Mouse (Mus musculus) liver, embryonic 15.5 days (tissue): ENCODE measurements at regions not wholly inside any gene's neighbourhood (a gene's known extent, or its start where the extent isn't known, plus 50 kb on each side); places are given as distances from the start of the nearest gene placed in this dataset.

Source experiments
- ATAC-seq: fragments of 200-750 bp; cut with Nextera tagmentation; 2 replicates; pipeline ENCODE4 v1.8.0; 2017; ENCODE audit warnings: moderate number of reproducible peaks, mild to moderate bottlenecking, moderate library complexity; ENCODE audit not compliant: insufficient read depth
- H3K27ac ChIP-seq: fragments of 300-500 bp; sonication (generic); replicated peaks from 2 replicates; pipeline ENCODE4 v1.5.1; 2015; ENCODE audit warnings: mild to moderate bottlenecking, inconsistent platforms
- H3K27me3 ChIP-seq: fragments of 300-500 bp; sonication (generic); 2 replicates; pipeline ENCODE4 v1.6.1; 2015; ENCODE audit warnings: mild to moderate bottlenecking, inconsistent platforms
- H3K36me3 ChIP-seq: fragments of 300-500 bp; sonication (generic); replicated peaks from 2 replicates; pipeline ENCODE4 v1.6.1; 2015; ENCODE audit warnings: moderate library complexity, mild to moderate bottlenecking, inconsistent platforms
- H3K4me1 ChIP-seq: fragments of 300-500 bp; sonication (generic); replicated peaks from 2 replicates; pipeline ENCODE4 v1.6.1; 2015; ENCODE audit warnings: inconsistent platforms
- H3K4me2 ChIP-seq: fragments of 300-500 bp; sonication (generic); 2 replicates; pipeline ENCODE4 v1.6.1; 2015; ENCODE audit warnings: moderate library complexity, mild to moderate bottlenecking, inconsistent platforms
- H3K4me3 ChIP-seq: fragments of 300-500 bp; sonication (generic); replicated peaks from 2 replicates; pipeline ENCODE4 v1.5.1; 2015; ENCODE audit warnings: mild to moderate bottlenecking, inconsistent platforms
- H3K9ac ChIP-seq: fragments of 300-500 bp; sonication (generic); 2 replicates; pipeline ENCODE4 v1.6.1; 2015; ENCODE audit warnings: moderate library complexity, mild to moderate bottlenecking, inconsistent platforms
- H3K9me3 ChIP-seq: fragments of 300-500 bp; sonication (generic); replicated peaks from 2 replicates; pipeline ENCODE4 v1.6.1; 2016; ENCODE audit warnings: inconsistent platforms
- WGBS: fragments of 180-500 bp; shearing (Covaris S2); methylation state at CpG from one replicate; pipeline ENCODE4 v1.1.7; 2015; ENCODE audit warnings: mixed read lengths; ENCODE audit not compliant: insufficient replicate concordance; 5-methylcytosine and 5-hydroxymethylcytosine counted together

GRCm38 (mm10) chr11:64138934-64139333 lies 59.7 kb upstream of the Cox10 start:
- no peak for ATAC-seq
- WGBS = 45% methylated on average over 4 of the region's 4 CpGs
- H3K4me2 ChIP-seq = no peak overlapping the region
- no peaks in the 10 kb centered on the region for H3K27me3 ChIP-seq
- no peaks in the 10 kb centered on the region for H3K4me1 ChIP-seq
- H3K9me3 ChIP-seq = no peaks in the 10 kb centered on the region
- H3K27ac ChIP-seq = no peak overlapping the region
- H3K4me3 ChIP-seq = no peak overlapping the region
- no peaks in the 10 kb centered on the region for H3K36me3 ChIP-seq
- no peak overlapping the region for H3K9ac ChIP-seq

- Histone ChIP-seq H3K36me3 (no peaks in the 10 kb centered on the region), H3K4me2 (no peak overlapping the region), H3K9me3 (no peaks in the 10 kb centered on the region), H3K27me3 (no peaks in the 10 kb centered on the region), H3K4me1 (no peaks in the 10 kb centered on the region), H3K27ac (no peak overlapping the region), H3K4me3 (no peak overlapping the region), H3K9ac (no peak overlapping the region)
- no peak for ATAC-seq
- WGBS = 72% methylated on average over 5 of the region's 5 CpGs
These were observed 56.5 kb upstream of the Cox10 start for GRCm38 (mm10) chr11:64135766-64136165.

- no peak for ATAC-seq
- H3K4me2 ChIP-seq = no peak overlapping the region
- H3K27me3 ChIP-seq = no peaks in the 10 kb centered on the region
- H3K27ac ChIP-seq = no peak overlapping the region
- H3K9ac ChIP-seq = no peak overlapping the region
- 62% methylated on average over 2 of the region's 2 CpGs for WGBS
- H3K4me1 ChIP-seq = no peaks in the 10 kb centered on the region
- no peaks in the 10 kb centered on the region for H3K36me3 ChIP-seq
- no peaks in the 10 kb centered on the region for H3K9me3 ChIP-seq
- no peak overlapping the region for H3K4me3 ChIP-seq
These were observed 56.0 kb upstream of the Cox10 start for GRCm38 (mm10) chr11:64135308-64135591.

- no peaks in the 10 kb centered on the region for H3K27me3 ChIP-seq
- no peak overlapping the region for H3K4me2 ChIP-seq
- no peak overlapping the region for H3K4me3 ChIP-seq
- H3K4me1 ChIP-seq = no peaks in the 10 kb centered on the region
- H3K27ac ChIP-seq = no peak overlapping the region
- no peak for ATAC-seq
- no peak overlapping the region for H3K9ac ChIP-seq
- 71% methylated on average over 15 of the region's 15 CpGs for WGBS
- no peaks in the 10 kb centered on the region for H3K36me3 ChIP-seq
- H3K9me3 ChIP-seq = no peaks in the 10 kb centered on the region
These were observed 55.5 kb upstream of the Cox10 start for GRCm38 (mm10) chr11:64134571-64135307.
